Mouse (Mus musculus): ENCODE results near the gene Gabbr2. TPM values are rescaled to one million over a fixed set of nuclear protein-coding genes. Genes with fewer than 3 reads are reported as not detected.

Gabbr2 gene
- total RNA-seq, 2 experiments from 2014 or later: 0.27 to 0.35 TPM

DNA sequence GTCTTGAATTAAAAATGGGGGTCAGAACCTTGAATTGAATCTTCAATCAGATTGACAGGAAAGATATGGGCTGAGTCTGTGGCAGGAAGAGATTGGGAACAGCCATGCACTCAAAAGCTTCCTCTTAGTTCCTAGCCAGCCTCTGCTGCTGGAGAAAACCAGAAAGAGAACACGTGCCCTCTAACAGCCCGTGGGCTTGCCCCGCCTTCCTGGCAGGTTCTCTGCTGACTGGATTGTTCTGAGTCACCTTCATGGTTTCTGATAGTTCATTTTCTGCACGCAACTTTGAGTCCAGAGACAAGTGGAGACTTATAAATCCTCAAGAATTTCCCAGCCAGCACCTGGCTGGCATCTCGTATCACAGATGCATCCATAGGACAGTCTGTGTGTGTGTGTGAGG, 123.5 kb downstream of the Gabbr2 start:
- DNase-seq (ENCODE audit: low spot score in 2 of 2): no peak

DNA sequence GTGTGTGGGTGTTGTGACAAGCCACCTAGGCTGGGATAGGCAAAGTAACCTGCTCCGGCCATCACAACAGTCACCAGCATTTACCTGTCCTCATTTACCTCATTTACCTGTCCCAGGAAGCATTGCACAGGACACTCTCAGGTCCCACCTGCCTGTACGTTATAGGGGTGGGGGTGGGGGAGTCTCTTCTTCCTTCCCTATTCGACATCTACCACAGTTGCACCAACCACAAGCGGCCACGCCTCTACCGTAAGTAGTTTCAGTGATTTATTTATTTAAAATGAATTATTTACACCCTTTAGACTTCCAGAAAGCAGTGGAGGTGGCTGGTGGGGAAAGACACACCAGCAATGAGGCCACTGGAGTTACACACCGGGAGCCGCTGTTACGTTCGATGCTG, 123.9 kb downstream of the Gabbr2 start:
- DNase-seq (ENCODE audit: low spot score in 2 of 2): no peak

DNA sequence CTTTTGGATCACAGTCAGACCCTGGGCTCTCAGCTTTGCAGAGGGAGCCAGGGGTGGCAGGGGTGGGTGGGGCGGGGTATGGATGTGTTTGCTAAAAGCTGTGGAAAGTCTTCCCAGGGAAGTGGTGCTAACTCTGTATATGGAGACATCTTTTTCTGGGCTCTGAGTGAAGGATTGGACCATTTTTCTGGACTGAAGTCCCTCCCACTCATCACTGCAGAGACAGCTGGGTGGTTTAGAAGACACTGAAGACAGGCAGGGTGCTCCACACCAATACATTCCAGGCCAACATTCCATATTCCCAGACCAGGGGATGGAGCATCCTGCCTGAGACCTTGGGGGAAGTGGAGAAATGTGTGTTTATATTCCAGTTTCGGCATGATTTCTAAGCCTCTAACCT, 125.6 kb downstream of the Gabbr2 start:
- no peak for DNase-seq (ENCODE audit: low spot score in 2 of 2)

DNA sequence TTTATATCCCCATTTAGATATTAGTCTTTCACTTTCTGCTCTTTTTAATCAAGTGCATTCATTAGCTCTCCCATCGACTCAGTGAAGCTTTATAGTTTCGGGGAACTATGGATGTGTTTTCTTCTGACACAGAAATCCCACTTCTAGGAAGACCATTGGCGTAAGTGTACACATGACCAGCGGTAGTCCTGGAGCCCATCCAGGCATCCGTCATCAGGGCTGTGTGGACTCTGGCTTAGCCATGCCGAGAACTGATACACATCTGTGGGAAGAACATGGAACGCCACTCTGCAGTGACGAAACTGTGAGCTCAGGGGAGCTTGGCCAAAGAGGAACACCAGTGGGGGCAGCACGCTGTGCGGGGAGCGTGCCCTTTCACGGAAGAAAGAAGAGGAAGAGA, 128.0 kb downstream of the Gabbr2 start:
- DNase-seq (ENCODE audit: low spot score in 2 of 2): no peak

DNA sequence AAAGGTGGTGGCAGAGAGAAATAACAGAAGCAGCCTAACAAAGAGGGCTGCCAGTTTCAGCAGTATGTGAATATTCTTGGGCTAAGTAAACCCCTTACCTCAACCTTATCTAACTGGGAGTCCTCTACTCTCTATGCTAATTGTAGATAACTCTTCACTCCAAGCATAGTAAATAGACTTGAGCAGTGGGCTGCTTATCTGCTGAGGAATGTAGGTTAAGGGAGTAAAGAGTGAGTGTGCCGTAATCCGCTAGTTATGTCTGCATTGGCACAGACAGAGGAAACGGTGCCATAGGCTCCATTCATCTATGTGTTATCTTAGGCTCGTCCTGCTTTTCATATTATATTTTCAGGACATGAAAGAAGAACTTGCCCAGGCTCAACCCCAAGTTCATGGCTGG, 129.0 kb downstream of the Gabbr2 start:
- no peak for DNase-seq (ENCODE audit: low spot score in 2 of 2)

DNA sequence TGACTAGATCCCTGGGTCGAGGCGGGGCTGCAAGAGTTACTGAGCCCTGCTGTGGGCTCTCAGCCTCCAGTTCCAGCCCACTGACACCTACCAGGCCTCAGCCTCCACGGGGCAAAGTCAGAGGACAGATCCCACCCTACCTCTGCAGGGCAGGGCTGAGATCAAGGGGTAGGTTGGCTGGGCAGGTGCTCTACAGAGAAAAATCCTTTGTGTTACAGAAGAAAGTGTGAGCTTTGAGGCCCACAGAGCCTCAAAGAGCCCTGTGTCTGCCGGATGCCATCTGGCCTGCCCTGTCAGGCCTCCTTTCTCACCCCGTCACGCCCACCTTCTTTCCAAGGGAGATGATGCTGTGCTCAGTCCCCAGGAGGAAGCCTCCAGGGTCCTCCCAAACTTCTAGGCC, 131.1 kb downstream of the Gabbr2 start:
- DNase-seq (ENCODE audit: low spot score in 2 of 2): no peak

DNA sequence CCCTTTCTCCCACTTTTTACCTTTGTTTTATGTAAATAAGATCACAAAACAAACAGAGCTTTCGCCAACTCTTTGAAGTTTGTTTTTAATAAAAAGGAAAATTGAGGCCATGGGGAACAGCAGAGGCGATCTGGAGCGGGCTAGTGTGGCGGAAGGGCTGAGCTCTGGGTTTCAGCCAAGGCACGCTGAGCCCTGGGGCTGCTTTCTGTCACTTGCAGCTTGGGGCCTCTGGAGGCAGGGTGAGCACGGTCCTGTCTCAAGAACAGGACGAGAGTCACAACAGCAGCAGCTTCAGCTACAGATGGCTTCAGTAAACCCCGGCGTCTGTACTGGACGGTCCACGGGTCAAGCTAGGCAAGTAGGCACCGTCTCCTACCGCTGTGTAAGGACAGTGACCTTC, 132.8 kb downstream of the Gabbr2 start:
- DNase-seq (ENCODE audit: low spot score in 2 of 2): no peak

DNA sequence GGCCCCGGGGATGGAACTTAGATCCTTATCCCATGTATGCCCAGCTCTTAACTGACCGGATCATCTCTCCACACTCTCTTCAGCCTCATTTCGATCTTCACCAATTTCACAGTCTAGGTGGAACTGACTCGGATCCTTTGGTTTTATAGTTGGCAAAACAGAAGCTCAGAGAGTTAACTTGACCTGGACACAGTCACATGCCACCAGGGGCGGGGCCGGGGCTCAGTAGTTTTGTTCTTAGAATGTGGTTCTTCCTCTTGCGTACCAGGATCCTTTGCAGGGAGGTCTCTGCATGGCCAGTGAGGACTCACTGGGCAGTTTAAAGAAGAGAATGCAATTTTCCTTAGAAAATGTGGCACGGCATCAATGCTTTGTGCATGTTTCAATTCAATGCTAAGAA, 135.5 kb downstream of the Gabbr2 start:
- no peak for DNase-seq (ENCODE audit: low spot score in 2 of 2)

DNA sequence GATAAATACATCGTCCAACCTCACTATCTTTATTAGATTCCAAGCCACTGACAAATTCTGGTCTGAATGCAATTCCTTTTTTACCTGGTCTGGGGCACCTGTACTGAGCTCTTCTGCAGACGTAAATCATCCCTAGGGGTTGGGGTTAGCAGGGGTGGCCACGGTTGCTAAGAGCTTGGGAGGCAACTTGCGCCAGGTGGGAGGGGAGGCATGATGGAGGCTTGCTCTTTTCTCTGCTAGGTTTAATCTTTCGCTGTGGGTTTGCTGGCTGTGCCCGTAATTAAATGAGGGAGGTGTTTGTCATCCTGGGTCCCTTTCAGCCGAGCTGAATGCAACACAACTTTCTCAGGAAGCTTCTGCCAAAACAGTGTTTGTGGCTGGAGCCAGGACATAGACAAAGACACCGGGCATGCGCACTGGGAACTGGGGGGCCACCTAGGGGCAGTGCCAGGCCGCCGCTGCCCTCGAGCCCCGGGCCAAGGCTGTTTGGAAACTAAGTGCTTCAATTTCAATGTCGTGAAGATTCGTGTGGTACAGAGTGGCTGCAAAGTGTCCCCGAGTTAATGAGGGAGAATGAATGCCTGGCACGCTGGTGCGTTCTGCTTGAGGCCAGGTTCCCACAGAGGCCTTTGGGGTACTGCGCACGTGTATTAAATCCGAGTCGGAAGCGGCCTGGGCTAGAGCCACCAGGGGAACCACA, 136.8 kb downstream of the Gabbr2 start:
- no peak for DNase-seq (ENCODE audit: low spot score in 2 of 2)

DNA sequence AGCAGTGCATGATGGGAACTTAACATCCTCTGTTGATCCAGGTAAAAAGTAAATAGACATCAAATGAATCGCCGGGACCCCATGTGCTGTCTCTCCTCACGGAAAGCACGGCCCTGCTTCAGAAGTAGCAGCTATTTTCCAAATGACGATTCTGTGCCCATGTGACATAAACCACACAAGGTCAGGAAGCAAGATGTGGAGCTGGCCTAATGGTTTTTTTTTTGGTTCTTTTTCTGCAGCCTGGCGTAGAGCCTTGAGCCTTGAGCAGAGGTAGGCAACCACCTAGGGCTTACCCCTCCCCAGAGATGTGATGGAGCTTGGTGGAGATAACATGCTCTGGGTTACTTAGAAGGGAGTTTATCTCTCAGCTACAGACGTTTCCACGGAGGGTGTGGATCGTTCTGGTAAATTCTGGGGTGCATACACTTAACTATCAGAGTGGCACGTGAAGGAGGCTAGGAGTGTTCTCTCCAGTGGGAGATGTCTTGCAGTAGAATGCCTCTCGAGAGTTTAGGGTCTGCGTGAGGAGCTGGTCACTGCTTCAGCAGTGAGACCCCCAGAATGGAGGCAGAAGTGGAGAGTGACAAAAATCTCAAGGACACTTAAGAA, 137.7 kb downstream of the Gabbr2 start:
- DNase-seq (ENCODE audit: low spot score in 2 of 2): no peak

DNA sequence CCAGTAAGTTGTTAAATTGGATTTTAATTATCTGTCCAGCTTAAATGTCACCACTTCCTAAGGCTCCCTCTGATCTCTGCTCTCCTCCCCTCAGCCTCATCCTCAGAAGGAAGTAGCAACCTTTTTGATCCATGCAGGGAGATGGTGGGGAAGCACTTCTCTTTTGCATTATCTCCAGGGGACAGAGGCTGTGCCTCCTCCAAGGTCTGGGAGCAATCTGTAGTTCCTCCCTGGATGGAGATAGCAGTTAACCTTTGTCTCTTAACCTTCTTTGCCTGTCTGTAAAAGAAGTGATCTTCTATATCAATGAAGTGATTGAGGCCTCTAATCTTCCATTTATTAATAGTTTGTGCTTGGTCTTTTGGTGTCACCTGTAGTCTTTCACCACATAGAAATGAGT, 143.9 kb downstream of the Gabbr2 start:
- DNase-seq (ENCODE audit: low spot score in 2 of 2): no peak

DNA sequence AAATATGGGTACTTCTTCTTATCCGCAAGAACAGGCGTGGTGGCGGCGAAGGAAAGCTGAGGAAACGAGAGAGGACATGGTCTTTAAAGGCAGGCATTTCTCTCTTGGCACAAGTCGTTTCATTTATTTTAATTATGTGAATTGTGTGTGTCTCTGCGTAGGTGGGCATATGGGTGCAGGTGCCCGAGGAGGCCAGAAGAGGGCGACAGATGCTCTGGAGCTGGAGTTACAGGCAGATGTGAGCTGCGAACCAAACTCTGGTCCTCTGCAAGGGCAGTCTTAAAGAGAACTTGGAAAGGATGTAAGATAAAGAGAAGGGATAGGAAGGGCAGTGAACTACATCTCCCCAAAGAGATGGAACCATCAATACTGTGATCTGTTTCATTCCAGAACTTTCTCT, 145.3 kb downstream of the Gabbr2 start:
- no peak for DNase-seq (ENCODE audit: low spot score in 2 of 2)

DNA sequence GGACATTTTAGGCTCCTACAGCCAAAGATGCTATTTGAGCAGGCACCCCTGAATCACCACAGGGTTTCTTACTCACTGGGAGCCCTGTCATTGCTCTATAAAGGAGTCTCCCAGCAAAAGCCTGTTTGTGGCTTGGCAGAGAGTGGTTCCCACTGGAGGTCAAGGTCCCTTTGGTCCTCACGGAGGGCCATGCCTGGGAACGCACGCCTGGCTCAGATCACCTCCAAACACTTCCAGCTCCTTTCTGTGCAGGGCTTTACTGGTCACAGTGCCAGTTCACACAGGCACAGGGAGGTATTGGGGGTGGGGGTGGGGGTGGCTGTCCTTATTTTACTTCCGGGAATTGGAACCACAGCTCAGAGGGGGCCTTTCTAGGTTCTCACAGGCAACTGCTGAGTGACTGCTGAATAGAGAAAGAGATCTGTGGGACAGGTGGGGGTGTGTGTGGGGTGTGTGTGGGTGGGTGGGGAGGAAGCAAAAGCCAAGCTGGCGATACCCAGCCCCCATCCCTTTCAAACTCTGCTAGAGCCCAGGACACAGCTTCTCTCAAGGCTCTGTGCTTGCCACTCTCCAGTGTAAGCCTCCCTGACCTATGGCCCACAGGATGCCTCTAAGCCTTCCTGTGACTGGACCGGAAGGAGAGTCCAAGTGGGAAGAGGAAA, 146.6 kb downstream of the Gabbr2 start:
- no peak for DNase-seq (ENCODE audit: low spot score in 2 of 2)

DNA sequence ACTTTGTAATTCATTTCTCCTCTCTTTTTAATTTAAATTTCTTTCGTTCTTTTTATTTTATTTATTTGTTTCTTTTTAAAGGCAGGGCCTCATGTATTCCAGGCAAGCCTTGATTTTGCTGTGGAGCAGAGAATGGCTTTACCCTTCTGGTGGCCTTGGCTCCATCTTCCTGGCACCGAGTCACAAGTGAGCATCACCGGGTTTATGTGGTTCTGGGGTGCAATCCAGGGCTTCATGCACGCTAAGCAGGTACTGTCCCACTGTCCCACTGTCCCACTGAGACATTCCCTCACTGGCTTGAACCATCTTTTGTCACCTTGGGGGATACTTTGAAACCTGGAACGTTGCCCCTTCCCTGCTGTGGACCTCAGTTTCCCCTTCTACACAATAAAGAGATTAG, 147.1 kb downstream of the Gabbr2 start:
- DNase-seq (ENCODE audit: low spot score in 2 of 2): no peak

DNA sequence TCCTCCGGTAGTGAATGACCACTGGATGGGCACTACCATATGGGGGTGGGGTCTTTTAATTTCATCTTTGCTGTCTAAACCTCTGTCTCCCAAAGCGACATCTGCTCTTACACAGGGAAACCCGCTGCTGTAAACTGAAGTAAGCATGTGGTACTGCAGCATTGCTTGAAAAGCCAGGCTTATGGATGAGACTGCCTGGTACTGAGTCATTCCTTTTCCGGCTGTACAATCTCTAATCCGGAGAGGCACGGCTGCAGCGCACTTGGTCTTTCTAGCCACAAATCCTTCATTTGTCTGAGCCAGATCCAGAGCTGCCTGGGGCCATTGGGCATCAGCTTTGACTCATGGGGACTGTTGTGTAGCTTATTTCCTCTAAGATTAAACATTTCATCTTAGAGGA, 149.1 kb downstream of the Gabbr2 start:
- DNase-seq (ENCODE audit: low spot score in 2 of 2): no peak

DNA sequence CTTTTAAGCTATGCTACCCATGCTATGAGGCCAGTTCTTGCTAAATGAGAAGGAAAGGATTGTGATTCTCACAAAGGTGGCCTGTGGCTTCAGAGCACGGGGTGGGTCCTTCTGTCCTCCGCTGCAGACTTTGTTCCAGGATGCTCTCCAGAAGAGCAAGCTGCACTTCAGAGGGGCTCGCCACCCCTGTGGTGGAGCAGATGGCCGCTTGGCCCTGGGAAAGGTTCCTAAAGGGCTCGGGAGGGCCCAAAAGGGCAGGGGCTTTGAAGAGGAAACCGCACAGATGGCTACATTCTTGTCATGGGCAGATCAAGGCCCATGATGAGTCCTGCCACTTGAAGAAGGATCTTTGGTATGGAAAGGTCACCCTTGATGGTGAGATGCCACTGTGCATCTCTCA, 151.5 kb downstream of the Gabbr2 start:
- no peak for DNase-seq (ENCODE audit: low spot score in 2 of 2)

DNA sequence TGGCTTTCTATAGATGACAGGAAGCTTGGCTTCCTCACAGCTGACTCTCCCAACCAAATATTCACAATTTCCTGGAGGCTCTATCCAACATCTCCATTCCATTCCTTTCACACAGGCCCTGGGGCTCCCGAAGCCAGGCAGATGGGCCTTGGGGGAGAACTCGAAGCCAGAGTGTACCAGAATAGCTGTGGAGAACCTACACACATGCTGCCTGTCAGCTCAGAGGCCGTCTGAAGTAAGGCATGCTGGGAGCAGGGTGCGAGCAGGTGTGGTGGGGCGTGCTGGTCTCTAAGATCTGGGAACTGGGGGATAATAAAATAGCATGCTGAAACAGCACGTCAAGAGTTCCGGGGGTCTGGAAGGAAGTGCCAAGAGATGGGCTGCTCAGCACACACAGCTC, 154.3 kb downstream of the Gabbr2 start:
- no peak for DNase-seq (ENCODE audit: low spot score in 2 of 2)

DNA sequence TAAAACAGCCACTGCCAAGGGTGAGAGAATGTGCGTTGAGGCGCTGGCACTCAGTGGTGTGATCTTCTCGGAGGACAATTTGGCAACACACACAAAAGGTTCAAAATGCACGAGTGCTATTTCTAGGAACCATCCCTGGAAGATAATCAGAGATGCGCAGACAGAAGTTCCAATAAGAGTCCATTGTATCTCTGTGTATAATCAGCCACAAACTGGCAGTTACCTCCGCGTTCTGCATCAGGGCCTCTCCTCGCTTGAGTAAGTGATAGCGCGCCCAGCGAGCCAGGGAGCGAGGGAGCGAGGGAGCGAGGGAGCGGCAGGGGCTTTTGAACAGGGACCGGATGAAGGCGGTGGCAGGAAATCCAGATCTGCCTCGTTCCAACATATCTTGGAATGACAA, 155.6 kb downstream of the Gabbr2 start:
- no peak for DNase-seq (ENCODE audit: low spot score in 2 of 2)

DNA sequence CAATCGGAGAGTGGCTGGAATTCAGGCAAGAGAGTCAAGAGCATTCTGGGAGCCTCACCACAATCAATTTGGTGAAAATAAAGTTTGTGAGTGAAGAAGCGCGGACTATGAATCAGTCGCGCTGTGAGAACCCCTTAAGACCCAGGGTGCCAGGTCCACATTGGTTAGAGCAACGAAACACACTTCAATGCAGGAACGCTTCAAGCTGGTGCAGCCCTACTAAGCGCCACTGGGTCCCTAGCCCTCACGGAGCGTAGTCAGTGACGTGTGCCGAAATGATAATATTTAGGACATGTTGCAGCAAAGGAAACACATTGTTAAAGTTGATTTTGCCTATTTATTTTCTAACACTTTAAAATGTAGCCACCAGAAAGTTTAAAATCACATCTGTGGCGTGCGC, 156.6 kb downstream of the Gabbr2 start:
- no peak for DNase-seq (ENCODE audit: low spot score in 2 of 2)

DNA sequence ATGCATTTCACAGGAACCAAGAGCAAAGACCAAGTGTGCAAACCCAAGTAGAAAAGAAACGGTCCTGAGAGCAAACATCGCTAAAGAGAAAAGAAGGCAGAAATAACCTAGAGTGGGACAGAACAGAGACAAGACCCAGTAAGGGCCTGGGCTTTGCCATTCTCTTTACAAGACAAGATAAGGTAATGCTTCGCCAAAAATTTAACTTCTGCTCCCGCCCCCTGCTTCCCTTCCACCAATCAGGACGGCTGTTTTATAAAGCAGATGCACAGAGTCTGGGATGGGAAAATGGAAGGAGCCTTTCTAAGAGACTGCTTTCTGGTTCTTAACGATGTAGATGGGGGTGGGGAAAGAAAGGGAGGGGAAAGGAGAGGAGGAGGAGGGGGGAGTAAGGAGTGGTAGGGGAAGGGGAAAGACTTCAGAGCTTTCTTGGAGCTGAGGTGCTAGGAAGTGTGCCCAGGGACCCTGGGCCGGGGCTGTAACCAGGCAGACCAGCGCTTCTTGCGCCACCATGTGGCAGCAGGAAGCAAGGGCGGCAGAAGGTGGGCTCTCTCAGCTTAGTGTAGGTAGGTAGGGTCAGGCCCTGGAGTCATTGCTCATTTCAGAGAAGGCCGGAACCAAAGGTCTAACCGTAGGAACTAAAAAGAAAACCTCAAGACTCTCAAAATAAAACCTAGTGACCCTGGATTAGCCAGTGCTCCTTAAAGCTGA, 158.7 kb downstream of the Gabbr2 start:
- no peak for DNase-seq (ENCODE audit: low spot score in 2 of 2)

DNA sequence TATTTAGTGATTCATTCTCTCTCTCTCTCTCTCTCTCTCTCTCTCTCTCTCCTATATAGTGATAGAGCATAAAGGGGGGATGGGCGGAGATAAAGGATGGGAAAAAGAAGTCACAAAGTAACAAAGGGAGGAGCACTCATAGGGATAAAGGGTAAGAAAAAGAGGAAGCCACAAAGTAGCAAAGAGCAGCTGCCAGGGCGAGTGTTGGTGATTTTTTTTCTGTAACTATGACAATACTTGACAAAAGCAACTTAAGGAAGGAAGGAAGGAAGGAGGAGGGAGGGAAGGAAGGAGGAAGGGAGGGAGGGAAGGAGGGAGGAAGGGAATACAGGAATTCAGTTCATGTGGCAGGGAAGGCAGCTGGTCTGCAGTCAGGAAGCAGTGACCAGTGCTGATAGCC, 162.0 kb downstream of the Gabbr2 start:
- no peak for DNase-seq (ENCODE audit: low spot score in 2 of 2)

DNA sequence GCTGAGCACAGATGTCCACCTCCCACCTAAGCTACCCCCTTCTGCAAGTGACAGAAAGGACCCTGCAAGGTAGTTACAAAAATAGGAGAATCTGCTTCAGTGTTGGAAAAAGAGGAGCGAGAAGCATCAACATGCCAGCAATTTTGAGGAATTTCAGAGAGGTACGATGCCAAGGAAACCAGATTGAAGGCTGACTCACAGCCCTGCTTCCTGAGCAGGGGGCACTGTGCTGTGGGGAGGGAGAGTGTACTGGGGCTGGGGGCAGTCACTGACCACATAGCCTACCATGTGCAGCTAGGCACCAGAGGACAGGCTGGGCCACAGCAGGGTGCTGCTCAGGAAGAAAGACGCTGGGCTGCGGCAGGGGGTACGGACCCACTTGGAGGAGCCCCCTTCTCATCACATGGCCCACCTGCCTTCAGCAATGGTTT, 163.5 kb downstream of the Gabbr2 start:
- no peak for DNase-seq (ENCODE audit: low spot score in 2 of 2)
